Mouse (Mus musculus): ENCODE results near the gene Cdk14. TPM values are rescaled to one million over a fixed set of nuclear protein-coding genes. Genes with fewer than 3 reads are reported as not detected.

Gene Cdk14
- polyA plus RNA-seq, 1 experiment, result 11.2 TPM

- no peak for TF ChIP-seq REST (IDR thresholded peaks at IDR 0.05; ENCODE audit: insufficient read depth, insufficient read length)
- TF ChIP-seq POLR2AphosphoS2 (IDR thresholded peaks at IDR 0.05; ENCODE audit: insufficient read length, low read depth), result no peak
- no peak for TF ChIP-seq MYOD1 (IDR thresholded peaks at IDR 0.05; ENCODE audit: control insufficient read depth in 1 of 3, insufficient read length in 2 of 3, low read depth in 2 of 3)
- TF ChIP-seq MAX (IDR thresholded peaks at IDR 0.05; ENCODE audit: low read depth), result no peak
- TF ChIP-seq MYOG (IDR thresholded peaks at IDR 0.05; ENCODE audit: control insufficient read depth in 1 of 3, insufficient read depth in 1 of 3, insufficient read length in 2 of 3, low read depth in 2 of 3), result no peak
- TF ChIP-seq SRF (IDR thresholded peaks at IDR 0.05; ENCODE audit: control insufficient read depth, insufficient read length, low read depth), result no peak
- no peak for TF ChIP-seq USF1 (IDR thresholded peaks at IDR 0.05; ENCODE audit: low read depth)
- no peak for TF ChIP-seq TCF3 (IDR thresholded peaks at IDR 0.05; ENCODE audit: insufficient read length, low read depth)
- TF ChIP-seq POLR2A (IDR thresholded peaks at IDR 0.05; ENCODE audit: insufficient read length, low read depth), result no peak
- no peak for TF ChIP-seq TCF12 (IDR thresholded peaks at IDR 0.05; ENCODE audit: insufficient read depth, poor library complexity, severe bottlenecking)
- TF ChIP-seq CEBPB (IDR thresholded peaks at IDR 0.05; ENCODE audit: insufficient read depth, poor library complexity, severe bottlenecking), result no peak
- Histone ChIP-seq H3K36me3 (ENCODE audit: control insufficient read depth, insufficient read depth) (no peaks in the 10 kb centered on the region), H3K79me2 (ENCODE audit: control insufficient read depth, insufficient read depth) (peaks cover 9% of the 10 kb centered on the region), H3ac (ENCODE audit: control insufficient read depth, insufficient read length) (no peak overlapping the region), H3K27me3 (ENCODE audit: control insufficient read depth, insufficient read depth, insufficient read length) (no peaks in the 10 kb centered on the region), H3K4me3 (no peak overlapping the region), H3K4me2 (ENCODE audit: low read depth) (no peak overlapping the region)
Measured at GRCm38 (mm10) chr5:5116775-5117522, 303.2 kb downstream of the Cdk14 start.

GRCm38 (mm10) chr5:5115546-5115945 lies 304.6 kb downstream of the Cdk14 start:
- Histone ChIP-seq H3ac (ENCODE audit: control insufficient read depth, insufficient read length) (no peak overlapping the region), H3K4me2 (ENCODE audit: low read depth) (no peak overlapping the region), H3K36me3 (ENCODE audit: control insufficient read depth, insufficient read depth) (no peaks in the 10 kb centered on the region), H3K79me2 (ENCODE audit: control insufficient read depth, insufficient read depth) (peaks cover 2% of the 10 kb centered on the region), H3K4me3 (no peak overlapping the region), H3K27me3 (ENCODE audit: control insufficient read depth, insufficient read depth, insufficient read length) (no peaks in the 10 kb centered on the region)
- no peak for TF ChIP-seq TCF12 (IDR thresholded peaks at IDR 0.05; ENCODE audit: insufficient read depth, poor library complexity, severe bottlenecking)
- TF ChIP-seq MYOG (IDR thresholded peaks at IDR 0.05; ENCODE audit: control insufficient read depth in 1 of 3, insufficient read depth in 1 of 3, insufficient read length in 2 of 3, low read depth in 2 of 3), result no peak
- TF ChIP-seq E2F4 (IDR thresholded peaks at IDR 0.05; ENCODE audit: insufficient read depth), result no peak
- no peak for TF ChIP-seq POLR2A (IDR thresholded peaks at IDR 0.05; ENCODE audit: insufficient read length, low read depth)
- no peak for TF ChIP-seq POLR2AphosphoS2 (IDR thresholded peaks at IDR 0.05; ENCODE audit: insufficient read length, low read depth)
- no peak for TF ChIP-seq CEBPB (IDR thresholded peaks at IDR 0.05; ENCODE audit: insufficient read depth, poor library complexity, severe bottlenecking)
- no peak for TF ChIP-seq REST (IDR thresholded peaks at IDR 0.05; ENCODE audit: insufficient read depth, insufficient read length)
- TF ChIP-seq MYOD1 (IDR thresholded peaks at IDR 0.05; ENCODE audit: control insufficient read depth in 1 of 3, insufficient read length in 2 of 3, low read depth in 2 of 3), result no peak
- no peak for TF ChIP-seq SRF (IDR thresholded peaks at IDR 0.05; ENCODE audit: control insufficient read depth, insufficient read length, low read depth)
- TF ChIP-seq USF1 (IDR thresholded peaks at IDR 0.05; ENCODE audit: low read depth), result no peak
- no peak for TF ChIP-seq TCF3 (IDR thresholded peaks at IDR 0.05; ENCODE audit: insufficient read length, low read depth)
- TF ChIP-seq MAX (IDR thresholded peaks at IDR 0.05; ENCODE audit: low read depth), result no peak

GRCm38 (mm10) chr5:5109621-5110020 lies 310.5 kb downstream of the Cdk14 start:
- no peaks in the 10 kb centered on the region for H3K36me3 ChIP-seq (ENCODE audit: control insufficient read depth, insufficient read depth)
- TF ChIP-seq E2F4 (IDR thresholded peaks at IDR 0.05; ENCODE audit: insufficient read depth), result no peak
- TF ChIP-seq MYOG (IDR thresholded peaks at IDR 0.05; ENCODE audit: control insufficient read depth in 1 of 3, insufficient read depth in 1 of 3, insufficient read length in 2 of 3, low read depth in 2 of 3), result no peak
- no peak for TF ChIP-seq TCF3 (IDR thresholded peaks at IDR 0.05; ENCODE audit: insufficient read length, low read depth)
- TF ChIP-seq USF1 (IDR thresholded peaks at IDR 0.05; ENCODE audit: low read depth), result no peak
- no peak for TF ChIP-seq TCF12 (IDR thresholded peaks at IDR 0.05; ENCODE audit: insufficient read depth, poor library complexity, severe bottlenecking)
- no peak for TF ChIP-seq POLR2AphosphoS2 (IDR thresholded peaks at IDR 0.05; ENCODE audit: insufficient read length, low read depth)
- H3K4me3 ChIP-seq, result no peak overlapping the region

GRCm38 (mm10) chr5:5109017-5109416 lies 311.1 kb downstream of the Cdk14 start:
- Histone ChIP-seq H3ac (ENCODE audit: control insufficient read depth, insufficient read length) (no peak overlapping the region), H3K27me3 (ENCODE audit: control insufficient read depth, insufficient read depth, insufficient read length) (no peaks in the 10 kb centered on the region), H3K79me2 (ENCODE audit: control insufficient read depth, insufficient read depth) (no peaks in the 10 kb centered on the region), H3K36me3 (ENCODE audit: control insufficient read depth, insufficient read depth) (no peaks in the 10 kb centered on the region), H3K4me2 (ENCODE audit: low read depth) (no peak overlapping the region), H3K4me3 (no peak overlapping the region)
- no peak for TF ChIP-seq CEBPB (IDR thresholded peaks at IDR 0.05; ENCODE audit: insufficient read depth, poor library complexity, severe bottlenecking)
- TF ChIP-seq MYOG (IDR thresholded peaks at IDR 0.05; ENCODE audit: control insufficient read depth in 1 of 3, insufficient read depth in 1 of 3, insufficient read length in 2 of 3, low read depth in 2 of 3), result no peak
- TF ChIP-seq E2F4 (IDR thresholded peaks at IDR 0.05; ENCODE audit: insufficient read depth), result no peak
- no peak for TF ChIP-seq TCF3 (IDR thresholded peaks at IDR 0.05; ENCODE audit: insufficient read length, low read depth)
- no peak for TF ChIP-seq REST (IDR thresholded peaks at IDR 0.05; ENCODE audit: insufficient read depth, insufficient read length)
- no peak for TF ChIP-seq TCF12 (IDR thresholded peaks at IDR 0.05; ENCODE audit: insufficient read depth, poor library complexity, severe bottlenecking)
- TF ChIP-seq POLR2A (IDR thresholded peaks at IDR 0.05; ENCODE audit: insufficient read length, low read depth), result no peak
- no peak for TF ChIP-seq USF1 (IDR thresholded peaks at IDR 0.05; ENCODE audit: low read depth)
- no peak for TF ChIP-seq SRF (IDR thresholded peaks at IDR 0.05; ENCODE audit: control insufficient read depth, insufficient read length, low read depth)
- no peak for TF ChIP-seq MYOD1 (IDR thresholded peaks at IDR 0.05; ENCODE audit: control insufficient read depth in 1 of 3, insufficient read length in 2 of 3, low read depth in 2 of 3)
- no peak for TF ChIP-seq POLR2AphosphoS2 (IDR thresholded peaks at IDR 0.05; ENCODE audit: insufficient read length, low read depth)
- TF ChIP-seq MAX (IDR thresholded peaks at IDR 0.05; ENCODE audit: low read depth), result no peak

More at GRCm38 (mm10) chr5:5109621-5110020, 310.5 kb downstream of the Cdk14 start:
- Histone ChIP-seq H3K27me3 (ENCODE audit: control insufficient read depth, insufficient read depth, insufficient read length) (no peaks in the 10 kb centered on the region), H3K4me2 (ENCODE audit: low read depth) (no peak overlapping the region), H3K79me2 (ENCODE audit: control insufficient read depth, insufficient read depth) (no peaks in the 10 kb centered on the region), H3ac (ENCODE audit: control insufficient read depth, insufficient read length) (no peak overlapping the region)
